Mouse (Mus musculus) leukemia stem cell, adult 10-12 weeks (primary cell): Measurements from ENCODE around the gene Olfr332. TPM values are rescaled to one million over a fixed set of nuclear protein-coding genes. Genes with fewer than 3 reads are reported as not detected.

ENCODE experiments used
- polyA plus RNA-seq: library from polyadenylated mRNA; stranded (reverse); fragments of >175 nt; gene quantifications from 2 replicates; pipeline ENCODE4 v1.2.3, GENCODE M21; 2012; ENCODE audit warnings: low replicate concordance

The Olfr332 gene
- polyA plus RNA-seq = not detected in 2 replicates

GRCm38 (mm10) chr11:58492455-58492854 is at the start of gene Olfr332:
TSS of gene Olfr332 (minus strand) at chr11:58492555.

GRCm38 (mm10) chr11:58534736-58535135 is 42.4 kb upstream of the Olfr332 start, which contains the start of gene Olfr330:
TSS of gene Olfr330 (minus strand) at chr11:58534836.

DNA sequence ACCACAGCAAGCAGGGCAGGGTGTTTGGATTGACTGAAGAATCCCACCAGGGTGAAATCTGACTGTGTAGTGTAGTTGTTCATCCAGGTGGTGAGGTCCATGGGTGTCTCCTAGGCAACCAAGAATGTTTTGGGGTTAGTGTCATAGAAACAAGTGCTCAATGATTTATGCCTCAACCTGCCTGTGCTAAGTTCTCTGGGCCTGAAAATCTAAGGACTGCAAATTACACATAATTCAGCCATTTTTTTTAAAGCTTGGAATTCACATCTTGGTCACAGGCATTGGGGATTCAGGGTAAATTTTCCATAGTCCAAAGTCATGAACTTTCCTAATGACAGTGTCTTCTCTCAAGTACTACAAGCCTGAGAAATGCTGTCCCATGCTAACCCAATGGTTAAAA is 10.1 kb upstream of the Olfr332 start, which contains the start of gene Olfr331:
Gene Olfr331, minus strand, starts transcription at position 101 of the 400 bp plus-strand sequence.

GRCm38 (mm10) chr11:58462170-58462569 is 30.2 kb downstream of the Olfr332 start, which contains the start of gene Olfr30:
TSS of gene Olfr30 (minus strand) at chr11:58462270.

DNA sequence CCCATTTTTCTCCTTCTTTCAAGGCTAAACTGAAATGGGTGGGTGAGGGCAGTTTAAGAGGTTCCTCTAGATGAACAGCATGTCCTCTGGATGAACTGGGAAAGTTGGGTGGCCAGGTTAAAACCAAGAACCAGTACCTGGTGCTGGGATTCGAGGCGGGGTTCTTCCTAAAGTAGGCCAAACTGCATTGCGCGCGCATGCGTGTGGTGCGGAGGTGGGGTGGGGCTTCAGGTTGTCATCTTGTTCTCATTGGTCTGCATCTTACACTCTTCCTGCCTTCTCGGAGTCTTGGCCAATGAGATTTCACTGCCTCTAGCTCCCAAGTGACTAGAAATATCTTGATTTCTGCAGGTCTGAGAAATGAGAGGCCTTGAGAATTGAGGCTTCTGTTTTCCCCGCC is 39.6 kb downstream of the Olfr332 start, which contains the start of gene Lypd9:
Gene Lypd9, minus strand, starts transcription at position 165 of the 400 bp plus-strand sequence.

Other genes with a start within 250 kb of the Olfr332 start
- gene 4930438A08Rik, start 217.8 kb downstream of the Olfr332 start, polyA plus RNA-seq = 0.10 TPM in 1 of 2 replicates, not detected in the other
- 25.2 and 34.0 TPM in 2 replicates for gene Zfp692, start 185.5 kb downstream of the Olfr332 start, polyA plus RNA-seq
- gene Zfp672, start 162.2 kb downstream of the Olfr332 start, polyA plus RNA-seq = 10.0 and 24.2 TPM in 2 replicates
- 21.9 and 39.3 TPM in 2 replicates for gene Sh3bp5l, start 161.8 kb downstream of the Olfr332 start, polyA plus RNA-seq
- gene Lypd8, start 113.5 kb downstream of the Olfr332 start, polyA plus RNA-seq = not detected in 2 replicates
- not detected in 2 replicates for gene 1810065E05Rik, start 71.4 kb downstream of the Olfr332 start, polyA plus RNA-seq
- not detected in 2 replicates for gene Gm12253, start 60.0 kb downstream of the Olfr332 start, polyA plus RNA-seq
- not detected in 2 replicates for gene Lypd9, start 39.6 kb downstream of the Olfr332 start, polyA plus RNA-seq
- gene Olfr30, start 30.3 kb downstream of the Olfr332 start, polyA plus RNA-seq = not detected in 2 replicates
- gene Olfr331, start 10.0 kb upstream of the Olfr332 start, polyA plus RNA-seq = not detected in 2 replicates
- gene Olfr330, start 42.3 kb upstream of the Olfr332 start, polyA plus RNA-seq = not detected in 2 replicates
- gene Olfr329-ps, start 53.9 kb upstream of the Olfr332 start, polyA plus RNA-seq = not detected in 2 replicates
- not detected in 2 replicates for gene Olfr328, start 63.1 kb upstream of the Olfr332 start, polyA plus RNA-seq
- not detected in 2 replicates for gene Olfr224, start 78.0 kb upstream of the Olfr332 start, polyA plus RNA-seq
- gene Olfr325, start 85.2 kb upstream of the Olfr332 start, polyA plus RNA-seq = not detected in 2 replicates
- not detected in 2 replicates for gene Olfr324, start 102.6 kb upstream of the Olfr332 start, polyA plus RNA-seq
- not detected in 2 replicates for gene 2210407C18Rik, start 123.5 kb upstream of the Olfr332 start, polyA plus RNA-seq
- not detected in 2 replicates for gene Olfr323, start 137.9 kb upstream of the Olfr332 start, polyA plus RNA-seq
- 6.6 and 10.6 TPM in 2 replicates for gene Trim58, start 147.9 kb upstream of the Olfr332 start, polyA plus RNA-seq
- gene Olfr322, start 166.2 kb upstream of the Olfr332 start, polyA plus RNA-seq = not detected in 2 replicates
- gene Olfr320, start 188.5 kb upstream of the Olfr332 start, polyA plus RNA-seq = not detected in 2 replicates
- gene Olfr319, start 206.6 kb upstream of the Olfr332 start, polyA plus RNA-seq = not detected in 2 replicates
- not detected in 2 replicates for gene Olfr318, start 231.5 kb upstream of the Olfr332 start, polyA plus RNA-seq
- gene Olfr317, start 246.7 kb upstream of the Olfr332 start, polyA plus RNA-seq = not detected in 2 replicates